Mouse (Mus musculus) splenic B cell, adult 2 months (primary cell): Measurements from ENCODE around the gene Krtap28-10.
"Not testable (repeated sequence)": the region's sequence is repeated elsewhere in the genome, so short reads cannot be mapped to it uniquely, and the experiment has no call there.

Experiments used
- DNase-seq: peaks from one replicate; pipeline ENCODE4 v3.0.0-alpha.2; 2011; ENCODE audit warnings: low read depth, low spot score
- H3K27me3 ChIP-seq: 2 replicates; pipeline ENCODE4 v1.6.1; 2012; ENCODE audit warnings: mild to moderate bottlenecking, low read length, moderate library complexity, mixed read lengths; ENCODE audit not compliant: control insufficient read depth, poor library complexity, insufficient read depth, severe bottlenecking
- H3K36me3 ChIP-seq: 2 replicates; pipeline ENCODE4 v1.6.1; 2012; ENCODE audit warnings: mild to moderate bottlenecking, low read length, moderate library complexity, mixed read lengths; ENCODE audit not compliant: control insufficient read depth, poor library complexity, insufficient read depth, severe bottlenecking

Gene Krtap28-10

GRCm38 (mm10) chr1:83036892-83037667 lies 5.2 kb downstream of the Krtap28-10 start:
- H3K36me3 ChIP-seq = no peaks in the 10 kb centered on the region
- H3K27me3 ChIP-seq = no peaks in the 10 kb centered on the region
- DNase-seq = no peak

- Histone ChIP-seq H3K36me3 (no peaks in the 10 kb centered on the region), H3K27me3 (no peaks in the 10 kb centered on the region)
- no peak for DNase-seq
Measured at GRCm38 (mm10) chr1:83034509-83034908, 7.8 kb downstream of the Krtap28-10 start.

GRCm38 (mm10) chr1:83032508-83032907 lies 9.8 kb downstream of the Krtap28-10 start:
- H3K27me3 ChIP-seq = no peaks in the 10 kb centered on the region
- no peak for DNase-seq
- no peaks in the 10 kb centered on the region for H3K36me3 ChIP-seq

- Histone ChIP-seq H3K27me3 (no peaks in the 10 kb centered on the region), H3K36me3 (no peaks in the 10 kb centered on the region)
- DNase-seq = no peak
Measured at GRCm38 (mm10) chr1:83031950-83032349, 10.3 kb downstream of the Krtap28-10 start.

- DNase-seq = no peak
- no peaks in the 10 kb centered on the region for H3K36me3 ChIP-seq
- no peaks in the 10 kb centered on the region for H3K27me3 ChIP-seq
Measured at GRCm38 (mm10) chr1:83016556-83016955, 25.7 kb downstream of the Krtap28-10 start.

GRCm38 (mm10) chr1:83015329-83015879 lies 26.9 kb downstream of the Krtap28-10 start:
- Histone ChIP-seq H3K27me3 (no peaks in the 10 kb centered on the region), H3K36me3 (no peaks in the 10 kb centered on the region)
- no peak for DNase-seq

GRCm38 (mm10) chr1:83014477-83014876 lies 27.8 kb downstream of the Krtap28-10 start:
- Histone ChIP-seq H3K27me3 (no peaks in the 10 kb centered on the region), H3K36me3 (no peaks in the 10 kb centered on the region)
- no peak for DNase-seq

- Histone ChIP-seq H3K27me3 (no peaks in the 10 kb centered on the region), H3K36me3 (no peaks in the 10 kb centered on the region)
- no peak for DNase-seq
Measured at GRCm38 (mm10) chr1:83007471-83007870, 34.8 kb downstream of the Krtap28-10 start.

GRCm38 (mm10) chr1:83006218-83007179 lies 35.8 kb downstream of the Krtap28-10 start:
- DNase-seq = no peak
- Histone ChIP-seq H3K27me3 (no peaks in the 10 kb centered on the region), H3K36me3 (no peaks in the 10 kb centered on the region)

- DNase-seq, H3K36me3 ChIP-seq: not testable (repeated sequence)
Measured at GRCm38 (mm10) chr1:83000306-83000705, 42.0 kb downstream of the Krtap28-10 start, which contains the start of gene Gm47959. Gm47959 (plus strand) TSS chr1:83000548.

GRCm38 (mm10) chr1:82993947-82994346 lies 48.3 kb downstream of the Krtap28-10 start:
- no peak for DNase-seq
- Histone ChIP-seq H3K36me3 (no peaks in the 10 kb centered on the region), H3K27me3 (no peaks in the 10 kb centered on the region)

More at GRCm38 (mm10) chr1:83000306-83000705, 42.0 kb downstream of the Krtap28-10 start, which contains the start of gene Gm47959:
- H3K27me3 ChIP-seq = not testable (repeated sequence)

- no peak for DNase-seq
- Histone ChIP-seq H3K27me3 (no peaks in the 10 kb centered on the region), H3K36me3 (no peaks in the 10 kb centered on the region)
Measured at GRCm38 (mm10) chr1:82992093-82992492, 50.2 kb downstream of the Krtap28-10 start.

GRCm38 (mm10) chr1:82991596-82991995 lies 50.7 kb downstream of the Krtap28-10 start:
- H3K27me3 ChIP-seq = no peaks in the 10 kb centered on the region
- no peaks in the 10 kb centered on the region for H3K36me3 ChIP-seq

More at GRCm38 (mm10) chr1:82991596-82991995, 50.7 kb downstream of the Krtap28-10 start:
- no peak for DNase-seq
